9 mouse cellular contexts compared by ENCODE assay signal in genomic region chr11:54155864-54156263, GRCm38 (mm10). TPM values are rescaled to one million over a fixed set of nuclear protein-coding genes. Genes with fewer than 3 reads are reported as not detected.
A peak's percentile ranks its signal among the peaks of the same experiment; 100 is the strongest.
DNase-seq lines count a peak whose midpoint lies in the region; ATAC-seq and TF ChIP-seq lines count a peak whose summit lies in the region.
"Had no signal": no experiment of that assay in that cellular context is flagged by ENCODE, and none has a peak within 500 bp of the region (broad histone marks: within the 10 kb centered on the region; RNA-seq: fewer than 3 reads in every experiment).

No protein-coding gene starts in this region.

- 0 out of 2 replicates have a peak, but pooled peaks cover 6% of the 10 kb centered on the region for H3K4me1 ChIP-seq in heart, embryonic 12.5 days (replicated peaks)
- H3K4me1 ChIP-seq in stomach, postnatal 0 days (replicated peaks; ENCODE audit: control insufficient read depth, insufficient read depth), result no peaks in the 10 kb centered on the region

- H3K9me3 ChIP-seq in heart, embryonic 12.5 days (replicated peaks), result no peaks in the 10 kb centered on the region
- no peaks in the 10 kb centered on the region for H3K9me3 ChIP-seq in stomach, postnatal 0 days (ENCODE audit: control insufficient read depth, low read length)
- H3K9me3 ChIP-seq: heart, embryonic 15.5 days had no signal

- TF ChIP-seq CTCF in stomach, postnatal 0 days (IDR thresholded peaks at IDR 0.05; ENCODE audit: low read depth), result no peak

- 63% methylated on average over 6 of the region's 6 CpGs for WGBS in heart, embryonic 12.5 days
- 71% methylated on average over 6 of the region's 6 CpGs for WGBS in stomach, postnatal 0 days

- H3K27me3 ChIP-seq in heart, embryonic 12.5 days (replicated peaks), result no peaks in the 10 kb centered on the region
- no peaks in the 10 kb centered on the region for H3K27me3 ChIP-seq in stomach, postnatal 0 days (ENCODE audit: control insufficient read depth, insufficient read depth, low read length)
- H3K27me3 ChIP-seq: heart, embryonic 15.5 days had no signal

- ATAC-seq in heart, embryonic 12.5 days (ENCODE audit: insufficient number of reproducible peaks, low FRiP score), result no peak
- peak; percentile 94 for ATAC-seq in megakaryocyte, adult 5-6 weeks (ENCODE audit: poor library complexity, severe bottlenecking)
- ATAC-seq in stomach, postnatal 0 days (ENCODE audit: low FRiP score, low TSS enrichment), result no peak

- no peak overlapping the region for H3K27ac ChIP-seq in heart, embryonic 12.5 days (ENCODE audit: poor library complexity, severe bottlenecking)
- H3K27ac ChIP-seq in stomach, postnatal 0 days (replicated peaks), result no peak overlapping the region
- H3K27ac ChIP-seq: heart, embryonic 15.5 days had no signal

- peak; percentile 98 for DNase-seq in heart, adult 11 months
- peak; percentile 32 for DNase-seq in adipocyte (ENCODE audit: low spot score)
- DNase-seq in frontal cortex, postnatal 10 days (ENCODE audit: low spot score in 2 of 2), result peak; percentile 20 to 25
- DNase-seq in layer of hippocampus, postnatal 10 days (ENCODE audit: low spot score in 2 of 2), result peak; percentile 36 to 43
- DNase-seq in thymus, postnatal 36 days, result peak; percentile 63 to 81
- DNase-seq in stomach, postnatal 0 days (ENCODE audit: low spot score), result no peak

- no peak for TF ChIP-seq EP300 in stomach, postnatal 0 days (optimal IDR thresholded peaks at IDR 0.05)

- no peak overlapping the region for H3K4me3 ChIP-seq in heart, embryonic 12.5 days
- no peak overlapping the region for H3K4me3 ChIP-seq in stomach, postnatal 0 days (ENCODE audit: low read depth, low read length)
- H3K4me3 ChIP-seq: heart, embryonic 15.5 days had no signal

- H3K9ac ChIP-seq in heart, embryonic 12.5 days, result no peak overlapping the region
- H3K9ac ChIP-seq in stomach, postnatal 0 days (ENCODE audit: low read length), result no peak overlapping the region
- H3K9ac ChIP-seq: heart, embryonic 15.5 days had no signal

- no peaks in the 10 kb centered on the region for H3K36me3 ChIP-seq in heart, embryonic 12.5 days
- no peaks in the 10 kb centered on the region for H3K36me3 ChIP-seq in stomach, postnatal 0 days (ENCODE audit: control insufficient read depth, insufficient read depth, low read length)
- H3K36me3 ChIP-seq: heart, embryonic 15.5 days had no signal

- no peak overlapping the region for H3K4me2 ChIP-seq in heart, embryonic 12.5 days
- H3K4me2 ChIP-seq in stomach, postnatal 0 days (replicated peaks; ENCODE audit: low read depth), result no peak overlapping the region
- H3K4me2 ChIP-seq: heart, embryonic 15.5 days had no signal

RNA-seq across cellular contexts. Expression of gene P4ha2, which starts 56.0 kb away (rescaled TPM):
- polyA plus RNA-seq in heart, embryonic 12.5 days (2016; fragmentation: Nextera tagmentation; extraction: Ambion mirVana), result 56.5 and 62.1 TPM in 2 replicates
- 10 to 100 TPM; 17.2 to 19.9 TPM for total RNA-seq in layer of hippocampus, postnatal 10 days (2021)
- not detected in 2 replicates for total RNA-seq in megakaryocyte, adult 5-6 weeks (2015)
- not detected in 2 replicates for total RNA-seq in megakaryocyte, adult 5-6 weeks (2017)
- polyA plus RNA-seq in stomach, postnatal 0 days (2015; fragmentation: Nextera tagmentation; extraction: Ambion mirVana), result 28.4 and 30.2 TPM in 2 replicates

Comparison
In these comparisons a context has a peak if more than half of its experiments do, and no peak if none do; other contexts are left out.
1. RNA of gene P4ha2, which starts 56.0 kb away (total RNA-seq): 17.2 to 19.9 TPM in layer of hippocampus, postnatal 10 days; not detected in megakaryocyte, adult 5-6 weeks; every median in the first group is over 10 times any median in the second.